Mouse (Mus musculus) kidney, postnatal 36 days (tissue): ENCODE measurements around the gene Camk1d.
"Not testable (repeated sequence)": the region's sequence is repeated elsewhere in the genome, so short reads cannot be mapped to it uniquely, and the experiment has no call there.

Source experiments
- DNase-seq, 2 experiments: peaks; one replicate each; pipeline ENCODE4 v3.0.0; 2021 to 2022; ENCODE audit warnings: mixed read lengths in 2 of 2

Camk1d gene

GRCm38 (mm10) chr2:5561446-5561845, 152.9 kb downstream of the Camk1d start:
- DNase-seq = no peak

GRCm38 (mm10) chr2:5553264-5553663, 161.1 kb downstream of the Camk1d start:
- no peak for DNase-seq

- DNase-seq = no peak
These were observed 162.5 kb downstream of the Camk1d start for GRCm38 (mm10) chr2:5551758-5552255.

GRCm38 (mm10) chr2:5549334-5549733, 165.0 kb downstream of the Camk1d start:
- no peak for DNase-seq

- no peak for DNase-seq
These were observed 165.4 kb downstream of the Camk1d start for GRCm38 (mm10) chr2:5548872-5549271.

- no peak for DNase-seq
These were observed 173.4 kb downstream of the Camk1d start for GRCm38 (mm10) chr2:5540870-5541269.

- not testable (repeated sequence) for DNase-seq
These were observed 174.4 kb downstream of the Camk1d start for GRCm38 (mm10) chr2:5539894-5540293.

- DNase-seq = no peak
These were observed 180.4 kb downstream of the Camk1d start for GRCm38 (mm10) chr2:5533868-5534267.

GRCm38 (mm10) chr2:5529992-5530391, 184.3 kb downstream of the Camk1d start:
- no peak for DNase-seq

- DNase-seq = no peak
These were observed 195.1 kb downstream of the Camk1d start for GRCm38 (mm10) chr2:5519221-5519669.

- DNase-seq = peak in 1 of 2 experiments; percentile 8
These were observed 199.2 kb downstream of the Camk1d start for GRCm38 (mm10) chr2:5515106-5515505.

- DNase-seq = no peak
These were observed 200.2 kb downstream of the Camk1d start for GRCm38 (mm10) chr2:5514095-5514494.

- DNase-seq = no peak
These were observed 200.7 kb downstream of the Camk1d start for GRCm38 (mm10) chr2:5513621-5514020.

GRCm38 (mm10) chr2:5510042-5510441, 204.3 kb downstream of the Camk1d start:
- no peak for DNase-seq

- DNase-seq = no peak
These were observed 214.7 kb downstream of the Camk1d start for GRCm38 (mm10) chr2:5499620-5500019.

GRCm38 (mm10) chr2:5489916-5490315, 224.4 kb downstream of the Camk1d start:
- DNase-seq = no peak

GRCm38 (mm10) chr2:5487344-5487743, 227.0 kb downstream of the Camk1d start:
- DNase-seq = no peak

GRCm38 (mm10) chr2:5486663-5487062, 227.7 kb downstream of the Camk1d start:
- no peak for DNase-seq

- DNase-seq = no peak
These were observed 228.5 kb downstream of the Camk1d start for GRCm38 (mm10) chr2:5485786-5486185.

GRCm38 (mm10) chr2:5479886-5480285, 234.4 kb downstream of the Camk1d start:
- no peak for DNase-seq

- no peak for DNase-seq
These were observed 235.6 kb downstream of the Camk1d start for GRCm38 (mm10) chr2:5478709-5479108.

GRCm38 (mm10) chr2:5478256-5478655, 236.1 kb downstream of the Camk1d start:
- peak in 1 of 2 experiments; percentile 30 for DNase-seq

- no peak for DNase-seq
These were observed 236.8 kb downstream of the Camk1d start for GRCm38 (mm10) chr2:5477525-5477924.

GRCm38 (mm10) chr2:5469366-5469941, 244.9 kb downstream of the Camk1d start:
- DNase-seq = no peak

GRCm38 (mm10) chr2:5467537-5467936, 246.8 kb downstream of the Camk1d start:
- DNase-seq = no peak
